Mouse (Mus musculus): Measurements from ENCODE around the gene Dohh. TPM values are rescaled to one million over a fixed set of nuclear protein-coding genes. Genes with fewer than 3 reads are reported as not detected.

The Dohh gene
- polyA plus RNA-seq, 1 experiment from 2014 or later = 109 TPM

- Histone ChIP-seq H3K36me3 (ENCODE audit: control insufficient read depth, insufficient read depth, low read length) (peaks cover 7% of the 10 kb centered on the region; the same call in 1 of the 2 replicates), H3K27me3 (replicated peaks; ENCODE audit: control insufficient read depth, insufficient read depth, low read length) (no peaks in the 10 kb centered on the region), H3K4me3 (ENCODE audit: low read length) (peak overlapping the region; percentile 83; the same call in 1 of the 2 replicates), H3K9ac (ENCODE audit: low read depth, low read length) (0 out of 2 replicates have a peak overlapping the region, but pooled peaks have one; percentile 23), H3K4me1 (ENCODE audit: control insufficient read depth, insufficient read depth, low read length) (peaks cover 47% of the 10 kb centered on the region), H3K9me3 (ENCODE audit: control insufficient read depth, low read length) (no peaks in the 10 kb centered on the region), H3K27ac (ENCODE audit: low read length) (no peak overlapping the region), H3K4me2 (ENCODE audit: low read depth, low read length) (peak overlapping the region; percentile 44)
- no peak for ATAC-seq
- 49% methylated on average over 12 of the region's 12 CpGs for WGBS
Observed at GRCm38 (mm10) chr10:81356352-81356990, 27.8 kb upstream of the Dohh start.

DNA sequence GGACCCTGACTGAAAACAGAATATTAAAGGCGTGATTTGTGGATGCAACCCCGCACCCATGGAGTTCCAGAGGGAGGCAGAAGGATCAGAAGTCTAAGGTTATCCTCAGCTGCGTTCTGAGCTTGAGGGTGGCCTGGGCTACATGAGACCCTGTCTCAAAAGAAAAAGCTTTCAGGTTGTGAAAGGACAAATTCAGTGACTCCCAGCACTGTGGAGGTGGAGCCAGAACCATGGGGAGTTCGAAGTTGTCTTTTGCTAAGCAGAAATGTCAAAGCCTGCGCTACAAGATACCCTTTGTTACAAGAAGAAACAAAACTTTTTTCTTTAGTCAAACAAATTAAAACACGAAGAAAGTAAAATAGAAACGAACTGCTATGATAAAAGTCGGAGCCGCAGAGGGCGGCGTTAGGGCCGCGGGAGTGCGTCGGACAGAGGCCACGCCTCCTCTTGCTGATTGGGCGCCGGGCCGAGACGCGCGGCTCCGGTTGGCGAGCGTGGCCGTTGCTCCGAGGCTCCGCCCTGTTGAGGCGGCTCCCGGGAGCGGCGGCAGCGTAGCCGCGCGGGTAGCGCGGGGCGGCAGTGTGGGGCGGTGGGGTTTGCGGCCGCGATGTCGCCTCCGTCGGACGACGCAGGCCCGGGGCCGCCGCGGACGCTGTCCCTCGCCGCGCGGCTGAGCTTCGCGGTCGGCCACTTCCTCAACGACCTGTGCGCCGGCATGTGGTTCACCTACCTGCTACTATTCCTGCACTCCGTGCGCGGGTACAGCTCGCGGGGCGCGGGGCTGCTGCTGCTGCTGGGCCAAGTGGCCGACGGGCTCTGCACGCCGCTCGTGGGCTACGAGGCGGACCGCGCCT lies 27.0 kb upstream of the Dohh start, which contains the start of gene Mfsd12:
Gene Mfsd12, plus strand, starts transcription at position 501 of the 854 bp plus-strand sequence.
- peak within 1 kb of the TSS; percentile 94 for H3K9ac ChIP-seq (ENCODE audit: low read depth, low read length)
- WGBS = 2% methylated on average over 73 of the region's 79 CpGs

DNA sequence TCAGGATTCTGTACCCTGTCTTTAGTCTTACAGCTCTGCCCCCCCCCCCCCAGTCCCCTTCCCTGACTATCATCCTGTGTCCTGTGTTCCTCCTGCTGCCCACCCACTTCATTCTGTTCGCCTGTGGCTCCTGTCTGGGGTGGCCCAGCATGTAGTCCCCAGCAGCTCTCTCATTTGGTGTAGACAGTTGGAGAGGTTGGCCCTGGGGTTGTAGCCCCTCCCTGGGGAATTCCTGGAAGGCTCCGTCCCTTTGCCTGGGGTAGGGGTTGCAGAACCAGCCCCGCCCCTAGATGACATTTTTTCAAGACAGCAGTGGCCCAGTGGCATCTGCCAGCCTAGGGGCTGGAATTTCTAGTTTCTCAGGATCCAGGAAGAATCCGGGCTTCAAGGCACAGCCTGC lies 26.0 kb upstream of the Dohh start:
- Histone ChIP-seq H3K36me3 (ENCODE audit: control insufficient read depth, insufficient read depth, low read length) (peaks cover 13% of the 10 kb centered on the region), H3K27ac (ENCODE audit: low read length) (peak overlapping the region; percentile 83), H3K27me3 (replicated peaks; ENCODE audit: control insufficient read depth, insufficient read depth, low read length) (peaks cover 4% of the 10 kb centered on the region; the same call in 1 of the 2 replicates), H3K4me2 (ENCODE audit: low read depth, low read length) (peak overlapping the region; percentile 96), H3K9ac (ENCODE audit: low read depth, low read length) (peak overlapping the region; percentile 94), H3K9me3 (ENCODE audit: control insufficient read depth, low read length) (no peaks in the 10 kb centered on the region), H3K4me3 (ENCODE audit: low read length) (peak overlapping the region; percentile 83), H3K4me1 (ENCODE audit: control insufficient read depth, insufficient read depth, low read length) (peaks cover 56% of the 10 kb centered on the region)
- no peak for ATAC-seq
- 38% methylated on average over 4 of the region's 4 CpGs for WGBS

More for the DNA sequence above, 27.0 kb upstream of the Dohh start, which contains the start of gene Mfsd12:
- peaks cover 7% of the 10 kb centered on the region; the same call in 1 of the 2 replicates for H3K36me3 ChIP-seq (ENCODE audit: control insufficient read depth, insufficient read depth, low read length)
- peak within 1 kb of the TSS; percentile 83 for H3K27ac ChIP-seq (ENCODE audit: low read length)
- peaks cover 47% of the 10 kb centered on the region for H3K4me1 ChIP-seq (ENCODE audit: control insufficient read depth, insufficient read depth, low read length)
- no peaks in the 10 kb centered on the region for H3K9me3 ChIP-seq (ENCODE audit: control insufficient read depth, low read length)
- H3K4me2 ChIP-seq (ENCODE audit: low read depth, low read length) = peak within 1 kb of the TSS; percentile 96
- ATAC-seq = peak; percentile 80
- H3K4me3 ChIP-seq (ENCODE audit: low read length) = peak within 1 kb of the TSS; percentile 83
- H3K27me3 ChIP-seq (replicated peaks; ENCODE audit: control insufficient read depth, insufficient read depth, low read length) = no peaks in the 10 kb centered on the region

- H3K4me1 ChIP-seq (ENCODE audit: control insufficient read depth, insufficient read depth, low read length) = peaks cover 63% of the 10 kb centered on the region
- H3K9me3 ChIP-seq (ENCODE audit: control insufficient read depth, low read length) = no peaks in the 10 kb centered on the region
- H3K27me3 ChIP-seq (replicated peaks; ENCODE audit: control insufficient read depth, insufficient read depth, low read length) = peaks cover 4% of the 10 kb centered on the region; the same call in 1 of the 2 replicates
- WGBS = 33% methylated on average over 1 of the region's 1 CpGs
- peaks cover 13% of the 10 kb centered on the region for H3K36me3 ChIP-seq (ENCODE audit: control insufficient read depth, insufficient read depth, low read length)
- peak overlapping the region; percentile 96 for H3K4me2 ChIP-seq (ENCODE audit: low read depth, low read length)
- peak overlapping the region; percentile 83 for H3K4me3 ChIP-seq (ENCODE audit: low read length)
- peak; percentile 49 for ATAC-seq
- H3K9ac ChIP-seq (ENCODE audit: low read depth, low read length) = peak overlapping the region; percentile 94
- peak overlapping the region; percentile 83 for H3K27ac ChIP-seq (ENCODE audit: low read length)
Observed at GRCm38 (mm10) chr10:81358841-81359240, 25.4 kb upstream of the Dohh start.

- no peak for ATAC-seq
- WGBS = 62% methylated on average over 8 of the region's 8 CpGs
- no peak overlapping the region for H3K4me2 ChIP-seq (ENCODE audit: low read depth, low read length)
Observed at GRCm38 (mm10) chr10:81360721-81361120, 23.5 kb upstream of the Dohh start.

DNA sequence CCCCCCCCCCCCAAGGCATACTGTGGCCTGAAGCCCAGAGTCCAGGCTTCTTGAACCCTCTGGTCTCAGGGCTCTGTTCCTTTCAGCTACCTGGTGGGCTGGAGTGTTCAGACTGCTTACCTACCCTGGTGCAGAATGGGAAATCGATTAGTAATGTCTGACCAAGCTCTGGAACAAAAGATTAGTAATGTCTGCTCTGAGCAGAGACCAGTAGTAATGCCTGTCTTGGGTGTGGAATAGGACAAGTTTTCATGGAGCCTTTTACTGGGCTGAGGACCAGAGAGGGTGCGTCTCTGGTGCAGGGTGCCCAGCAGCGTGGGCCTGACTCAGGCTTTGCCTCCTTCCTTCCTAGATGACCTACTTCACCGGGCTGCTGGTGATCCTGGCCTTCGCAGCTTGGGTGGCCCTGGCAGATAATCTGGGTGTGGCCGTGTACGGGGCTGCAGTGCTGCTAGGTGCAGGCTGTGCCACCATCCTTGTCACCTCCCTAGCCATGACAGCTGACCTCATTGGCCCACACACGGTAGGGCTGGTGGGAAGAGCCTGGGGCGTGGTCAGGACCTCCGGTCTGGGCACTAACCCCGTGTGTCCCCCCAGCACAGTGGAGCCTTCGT lies 21.8 kb upstream of the Dohh start:
- Histone ChIP-seq H3K27ac (ENCODE audit: low read length) (no peak overlapping the region; the same call in 1 of the 2 replicates), H3K4me3 (ENCODE audit: low read length) (no peak overlapping the region), H3K4me2 (ENCODE audit: low read depth, low read length) (0 out of 2 replicates have a peak overlapping the region, but pooled peaks have one; percentile 5), H3K27me3 (replicated peaks; ENCODE audit: control insufficient read depth, insufficient read depth, low read length) (peaks cover 4% of the 10 kb centered on the region; the same call in 1 of the 2 replicates), H3K36me3 (ENCODE audit: control insufficient read depth, insufficient read depth, low read length) (peaks cover 22% of the 10 kb centered on the region), H3K9me3 (ENCODE audit: control insufficient read depth, low read length) (no peaks in the 10 kb centered on the region), H3K4me1 (ENCODE audit: control insufficient read depth, insufficient read depth, low read length) (peaks cover 77% of the 10 kb centered on the region), H3K9ac (ENCODE audit: low read depth, low read length) (0 out of 2 replicates have a peak overlapping the region, but pooled peaks have one; percentile 61)
- no peak for ATAC-seq
- 67% methylated on average over 12 of the region's 12 CpGs for WGBS

More at GRCm38 (mm10) chr10:81360721-81361120, 23.5 kb upstream of the Dohh start:
- H3K4me3 ChIP-seq (ENCODE audit: low read length) = no peak overlapping the region
- no peaks in the 10 kb centered on the region for H3K9me3 ChIP-seq (ENCODE audit: control insufficient read depth, low read length)
- H3K36me3 ChIP-seq (ENCODE audit: control insufficient read depth, insufficient read depth, low read length) = peaks cover 13% of the 10 kb centered on the region
- H3K4me1 ChIP-seq (ENCODE audit: control insufficient read depth, insufficient read depth, low read length) = peaks cover 73% of the 10 kb centered on the region
- peaks cover 4% of the 10 kb centered on the region; the same call in 1 of the 2 replicates for H3K27me3 ChIP-seq (replicated peaks; ENCODE audit: control insufficient read depth, insufficient read depth, low read length)
- peak overlapping the region; percentile 40; the same call in 1 of the 2 replicates for H3K9ac ChIP-seq (ENCODE audit: low read depth, low read length)
- peak overlapping the region; percentile 27; the same call in 1 of the 2 replicates for H3K27ac ChIP-seq (ENCODE audit: low read length)

- Histone ChIP-seq H3K4me3 (ENCODE audit: low read length) (peak overlapping the region; percentile 38), H3K27ac (ENCODE audit: low read length) (no peak overlapping the region; the same call in 1 of the 2 replicates), H3K4me2 (ENCODE audit: low read depth, low read length) (peak overlapping the region; percentile 44), H3K27me3 (replicated peaks; ENCODE audit: control insufficient read depth, insufficient read depth, low read length) (peaks cover 4% of the 10 kb centered on the region; the same call in 1 of the 2 replicates), H3K36me3 (ENCODE audit: control insufficient read depth, insufficient read depth, low read length) (peaks cover 34% of the 10 kb centered on the region), H3K4me1 (ENCODE audit: control insufficient read depth, insufficient read depth, low read length) (peaks cover 66% of the 10 kb centered on the region), H3K9ac (ENCODE audit: low read depth, low read length) (peak overlapping the region; percentile 61), H3K9me3 (ENCODE audit: control insufficient read depth, low read length) (no peaks in the 10 kb centered on the region)
- ATAC-seq = no peak
- 15% methylated on average over 54 of the region's 54 CpGs for WGBS
Observed at GRCm38 (mm10) chr10:81363436-81364346, 20.5 kb upstream of the Dohh start.

- peak; percentile 21 for ATAC-seq
- H3K9me3 ChIP-seq (ENCODE audit: control insufficient read depth, low read length) = no peaks in the 10 kb centered on the region
- H3K4me3 ChIP-seq (ENCODE audit: low read length) = peak overlapping the region; percentile 38
- peaks cover 44% of the 10 kb centered on the region for H3K36me3 ChIP-seq (ENCODE audit: control insufficient read depth, insufficient read depth, low read length)
- peak overlapping the region; percentile 46; the same call in 1 of the 2 replicates for H3K27ac ChIP-seq (ENCODE audit: low read length)
- H3K9ac ChIP-seq (ENCODE audit: low read depth, low read length) = peak overlapping the region; percentile 61
- WGBS = 12% methylated on average over 28 of the region's 28 CpGs
- H3K4me1 ChIP-seq (ENCODE audit: control insufficient read depth, insufficient read depth, low read length) = peaks cover 61% of the 10 kb centered on the region
- peaks cover 4% of the 10 kb centered on the region; the same call in 1 of the 2 replicates for H3K27me3 ChIP-seq (replicated peaks; ENCODE audit: control insufficient read depth, insufficient read depth, low read length)
- H3K4me2 ChIP-seq (ENCODE audit: low read depth, low read length) = peak overlapping the region; percentile 44
Observed at GRCm38 (mm10) chr10:81364666-81365065, 19.6 kb upstream of the Dohh start.
